Comparison of ENCODE assay signal across 22 mouse cellular contexts in genomic region chr12:10457960-10458655, GRCm38 (mm10).
DNase-seq lines count a peak whose midpoint lies in the region; ATAC-seq and TF ChIP-seq lines count a peak whose summit lies in the region.
"Had no signal": no experiment of that assay in that cellular context is flagged by ENCODE, and none has a peak within 500 bp of the region (broad histone marks: within the 10 kb centered on the region; RNA-seq: fewer than 3 reads in every experiment).

No protein-coding gene starts in this region.

- H3K9ac ChIP-seq in liver, postnatal 0 days (replicated peaks), result no peak overlapping the region
- H3K9ac ChIP-seq in liver, embryonic 11.5 days (ENCODE audit: low read depth, low read length), result no peak overlapping the region
- no peak overlapping the region for H3K9ac ChIP-seq in lung, embryonic 14.5 days

- intact Hi-C loops in left cerebral cortex, postnatal 14 days (cut with DNase I), result no loop called here

- H3K27ac ChIP-seq in liver, postnatal 0 days (ENCODE audit: low read depth), result peak overlapping the region; percentile 71
- H3K27ac ChIP-seq in liver, embryonic 11.5 days (ENCODE audit: low read depth, low read length), result no peak overlapping the region
- H3K27ac ChIP-seq in lung, embryonic 14.5 days (ENCODE audit: low read depth), result no peak overlapping the region

- no peak overlapping the region for H3K4me3 ChIP-seq in liver, postnatal 0 days (ENCODE audit: low read depth, low read length)
- no peak overlapping the region for H3K4me3 ChIP-seq in liver, embryonic 11.5 days (ENCODE audit: low read depth, low read length)
- no peak overlapping the region for H3K4me3 ChIP-seq in lung, embryonic 14.5 days (ENCODE audit: low read depth, low read length)

- 0 out of 2 replicates have a peak overlapping the region, but pooled peaks have one; percentile 16 for H3K4me2 ChIP-seq in liver, postnatal 0 days (ENCODE audit: low read depth, low read length)
- H3K4me2 ChIP-seq in liver, embryonic 11.5 days, result no peak overlapping the region
- no peak overlapping the region for H3K4me2 ChIP-seq in lung, embryonic 14.5 days

- no peaks in the 10 kb centered on the region for H3K9me3 ChIP-seq in liver, postnatal 0 days (ENCODE audit: low read length)
- H3K9me3 ChIP-seq in liver, embryonic 11.5 days (ENCODE audit: control insufficient read depth, low read length), result no peaks in the 10 kb centered on the region
- no peaks in the 10 kb centered on the region for H3K9me3 ChIP-seq in lung, embryonic 14.5 days (ENCODE audit: low read depth, low read length)
- H3K9me3 ChIP-seq: G1E had no signal

- ATAC-seq in liver, postnatal 0 days, result peak; percentile 95
- ATAC-seq in liver, embryonic 11.5 days (replicated peaks; ENCODE audit: low FRiP score), result no peak
- no peak for ATAC-seq in lung, embryonic 14.5 days (ENCODE audit: insufficient read depth)
- ATAC-seq: activated CD4-positive, CD25-positive, alpha-beta regulatory T cell, adult 4 months; CD4-positive, CD25-positive, alpha-beta regulatory T cell, adult 4 months; Patski had no signal

- no peaks in the 10 kb centered on the region for H3K27me3 ChIP-seq in liver, postnatal 0 days (ENCODE audit: insufficient read depth, low read length)
- no peaks in the 10 kb centered on the region for H3K27me3 ChIP-seq in liver, embryonic 11.5 days (replicated peaks; ENCODE audit: control insufficient read depth, insufficient read depth, low read length)
- H3K27me3 ChIP-seq in lung, embryonic 14.5 days (ENCODE audit: insufficient read depth, low read length), result no peaks in the 10 kb centered on the region
- H3K27me3 ChIP-seq: CH12.LX, Patski had no signal

- TF ChIP-seq CTCF in liver, postnatal 0 days (IDR thresholded peaks at IDR 0.05; ENCODE audit: low read depth), result no peak
- no peak for TF ChIP-seq CTCF in lung, embryonic 14.5 days (IDR thresholded peaks at IDR 0.05; ENCODE audit: low read depth)

- H3K4me1 ChIP-seq in liver, postnatal 0 days (ENCODE audit: insufficient read depth), result no peaks in the 10 kb centered on the region
- no peaks in the 10 kb centered on the region for H3K4me1 ChIP-seq in liver, embryonic 11.5 days (replicated peaks; ENCODE audit: control insufficient read depth, insufficient read depth, low read length)
- H3K4me1 ChIP-seq in lung, embryonic 14.5 days (ENCODE audit: insufficient read depth), result no peaks in the 10 kb centered on the region

- no peaks in the 10 kb centered on the region for H3K36me3 ChIP-seq in liver, postnatal 0 days (replicated peaks; ENCODE audit: insufficient read depth, low read length)
- H3K36me3 ChIP-seq in liver, embryonic 11.5 days (ENCODE audit: control insufficient read depth, insufficient read depth, low read length), result no peaks in the 10 kb centered on the region
- H3K36me3 ChIP-seq in lung, embryonic 14.5 days (ENCODE audit: insufficient read depth), result no peaks in the 10 kb centered on the region
- H3K36me3 ChIP-seq: G1E had no signal

- TF ChIP-seq EP300 in liver, postnatal 0 days (IDR thresholded peaks at IDR 0.05; ENCODE audit: low read depth), result 0 out of 2 replicates have a peak, but pooled peaks have one; percentile 1

- peak; percentile 15 for DNase-seq in liver, postnatal 0 days
- no peak for DNase-seq in liver, embryonic 11.5 days (ENCODE audit: low spot score)
- DNase-seq in lung, embryonic 14.5 days, result peak; percentile 9
- DNase-seq in lung, postnatal 36 days, result no peak
- DNase-seq in adipocyte (ENCODE audit: low spot score), result peak; percentile 5
- no peak for DNase-seq in left cerebral cortex, postnatal 14 days (ENCODE audit: low spot score in 2 of 2)
- DNase-seq: adrenal gland, adult 2 months; adrenal gland, adult 8-10 months; adrenal gland, postnatal 10 days; adrenal gland, postnatal 14 days; adrenal gland, postnatal 25 days; adrenal gland, postnatal 36 days; B cell, adult 2 months; cerebellum, adult 11 months; cerebellum, adult 11-12 months; cerebellum, adult 18-20 months; cerebellum, adult 2 months had no signal

- 53% methylated on average over 1 of the region's 1 CpGs for WGBS in liver, postnatal 0 days (ENCODE audit: insufficient replicate concordance)
- 69% methylated on average over 1 of the region's 1 CpGs for WGBS in liver, embryonic 11.5 days
- whole genome bisulfite sequencing in lung, embryonic 14.5 days, result 74% methylated on average over 1 of the region's 1 CpGs

Comparison
In these comparisons a context has a peak if more than half of its experiments do, and no peak if none do; other contexts are left out.
1. DNase-seq: peak in liver, postnatal 0 days (single experiment), lung, embryonic 14.5 days (single experiment) and adipocyte (single experiment); none in liver, embryonic 11.5 days (single experiment), lung, postnatal 36 days (single experiment) and left cerebral cortex, postnatal 14 days (0 of 2).